Mouse (Mus musculus) bone marrow, adult 2 months (tissue): Measurements from ENCODE around the gene Tnp2.

Source experiments
- CTCF ChIP-seq: fragments of 200-500 bp; IDR thresholded peaks from 2 replicates; pipeline ENCODE4 v1.5.1; 2011; ENCODE audit warnings: low read length, control low read depth; ENCODE audit not compliant: control insufficient read depth, insufficient read depth
- POLR2A ChIP-seq: fragments of 200-500 bp; IDR thresholded peaks from 2 replicates; pipeline ENCODE4 v1.6.1; 2011; ENCODE audit warnings: low read depth, mild to moderate bottlenecking, control low read depth, low read length, borderline replicate concordance; ENCODE audit not compliant: control insufficient read depth

DNA sequence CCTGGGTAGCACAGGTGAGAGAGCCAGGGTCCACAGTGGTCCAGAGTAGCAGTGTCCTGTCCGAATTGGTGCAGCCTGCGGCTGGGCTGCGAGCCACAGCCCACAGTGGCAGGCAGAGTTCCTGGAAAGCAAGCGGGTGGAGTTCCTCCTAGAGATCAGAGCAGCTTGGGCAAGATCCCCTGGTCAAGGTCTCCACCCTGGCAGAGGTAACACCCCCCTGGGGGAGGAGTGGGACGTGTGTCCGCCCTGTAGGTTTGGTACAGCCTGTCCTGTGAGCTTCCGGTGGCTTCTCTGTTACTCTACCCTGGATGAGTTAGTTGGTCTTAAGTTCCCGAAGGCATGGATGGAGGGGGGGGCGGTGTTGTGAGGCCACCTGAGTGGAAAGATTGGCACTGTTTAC lies 19.6 kb downstream of the Tnp2 start:
- TF ChIP-seq CTCF (no peak), POLR2A (no peak)
